25 mouse cellular contexts compared by ENCODE assay signal in the genomic region with DNA sequence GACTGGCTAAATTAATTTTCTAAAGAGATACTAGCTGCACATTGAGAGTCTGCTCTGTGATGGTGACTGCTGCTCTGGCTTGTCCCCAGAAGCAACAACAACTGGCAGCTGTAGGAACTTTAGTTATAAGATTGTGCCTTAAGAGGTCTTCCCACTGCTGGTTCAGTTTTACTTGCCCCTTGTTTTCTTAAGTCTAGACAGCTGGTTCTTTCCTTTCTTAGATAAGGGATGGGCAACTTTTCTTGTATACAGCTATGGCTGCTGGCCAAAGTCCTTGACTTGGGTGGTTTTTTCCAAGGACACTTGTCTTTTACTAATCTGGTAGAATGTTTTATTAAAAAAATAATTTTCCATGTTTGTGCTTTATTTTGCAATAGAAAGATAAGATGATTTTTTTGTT.
DNase-seq lines count a peak whose midpoint lies in the region; ATAC-seq and TF ChIP-seq lines count a peak whose summit lies in the region.
"Had no signal": no experiment of that assay in that cellular context is flagged by ENCODE, and none has a peak within 500 bp of the region (broad histone marks: within the 10 kb centered on the region; RNA-seq: fewer than 3 reads in every experiment).

No protein-coding gene starts in this region.

- ATAC-seq in lung, embryonic 14.5 days (ENCODE audit: insufficient read depth), result no peak
- no peak for ATAC-seq in lung, postnatal 0 days
- peak; percentile 26; the same call in 1 of the 2 replicates for ATAC-seq in megakaryocyte progenitor cell, adult 5-6 weeks (replicated peaks; ENCODE audit: poor library complexity)
- ATAC-seq: forebrain, embryonic 14.5 days; midbrain, embryonic 15.5 days had no signal

- H3K36me3 ChIP-seq in lung, embryonic 14.5 days (ENCODE audit: insufficient read depth), result no peaks in the 10 kb centered on the region
- no peaks in the 10 kb centered on the region for H3K36me3 ChIP-seq in lung, postnatal 0 days (ENCODE audit: insufficient read depth, low read length)
- H3K36me3 ChIP-seq: embryonic facial prominence, embryonic 13.5 days; hindbrain, embryonic 12.5 days; limb, embryonic 15.5 days; liver, embryonic 15.5 days; midbrain, embryonic 15.5 days had no signal

- peak; percentile 48 for DNase-seq in lung, embryonic 14.5 days
- DNase-seq in lung, postnatal 0 days (ENCODE audit: low spot score), result no peak
- peak; percentile 79 for DNase-seq in adrenal gland, postnatal 14 days
- no peak for DNase-seq in left cerebral cortex, adult 9 months (ENCODE audit: low spot score in 2 of 2)
- DNase-seq in right cerebral cortex, postnatal 14 days, result no peak
- DNase-seq in yolk sac, embryonic 10.5 days (ENCODE audit: low spot score), result no peak
- DNase-seq: cerebellum, adult 11 months; cerebellum, postnatal 10 days; gastrocnemius, postnatal 25 days; kidney, adult 18-20 months; kidney, postnatal 10 days; layer of hippocampus, postnatal 36 days; lung, postnatal 14 days; retina, postnatal 1 day; thymus, postnatal 4 days had no signal

- H3K27ac ChIP-seq in lung, embryonic 14.5 days (ENCODE audit: low read depth), result no peak overlapping the region
- H3K27ac ChIP-seq in lung, postnatal 0 days (ENCODE audit: low read length), result no peak overlapping the region
- H3K27ac ChIP-seq: embryonic facial prominence, embryonic 13.5 days; hindbrain, embryonic 12.5 days; layer of hippocampus, adult 2 months; limb, embryonic 15.5 days; liver, embryonic 15.5 days; midbrain, embryonic 15.5 days had no signal

- no peak overlapping the region for H3K4me3 ChIP-seq in lung, embryonic 14.5 days (ENCODE audit: low read depth, low read length)
- H3K4me3 ChIP-seq in lung, postnatal 0 days (ENCODE audit: low read depth, low read length), result no peak overlapping the region
- H3K4me3 ChIP-seq: embryonic facial prominence, embryonic 13.5 days; hindbrain, embryonic 12.5 days; layer of hippocampus, adult 2 months; limb, embryonic 15.5 days; liver, embryonic 15.5 days; megakaryocyte, embryonic 14.5 days; midbrain, embryonic 15.5 days; myocyte had no signal

- H3K27me3 ChIP-seq in lung, embryonic 14.5 days (ENCODE audit: insufficient read depth, low read length), result no peaks in the 10 kb centered on the region
- no peaks in the 10 kb centered on the region for H3K27me3 ChIP-seq in lung, postnatal 0 days (replicated peaks; ENCODE audit: insufficient read depth, low read length)
- H3K27me3 ChIP-seq: embryonic facial prominence, embryonic 13.5 days; hindbrain, embryonic 12.5 days; limb, embryonic 15.5 days; liver, embryonic 15.5 days; megakaryocyte, embryonic 14.5 days; midbrain, embryonic 15.5 days had no signal

- TF ChIP-seq EP300 in lung, postnatal 0 days (IDR thresholded peaks at IDR 0.05), result no peak

- TF ChIP-seq CTCF in lung, embryonic 14.5 days (IDR thresholded peaks at IDR 0.05; ENCODE audit: low read depth), result no peak
- no peak for TF ChIP-seq CTCF in lung, postnatal 0 days (IDR thresholded peaks at IDR 0.05)

- no peak overlapping the region for H3K9ac ChIP-seq in lung, embryonic 14.5 days
- H3K9ac ChIP-seq in lung, postnatal 0 days (replicated peaks; ENCODE audit: low read depth), result no peak overlapping the region
- H3K9ac ChIP-seq: embryonic facial prominence, embryonic 13.5 days; hindbrain, embryonic 12.5 days; limb, embryonic 15.5 days; liver, embryonic 15.5 days; midbrain, embryonic 15.5 days had no signal

- no peaks in the 10 kb centered on the region for H3K4me1 ChIP-seq in lung, embryonic 14.5 days (ENCODE audit: insufficient read depth)
- H3K4me1 ChIP-seq in lung, postnatal 0 days (ENCODE audit: insufficient read depth, low read depth, low read length), result no peaks in the 10 kb centered on the region
- H3K4me1 ChIP-seq: embryonic facial prominence, embryonic 13.5 days; hindbrain, embryonic 12.5 days; limb, embryonic 15.5 days; liver, embryonic 15.5 days; midbrain, embryonic 15.5 days had no signal

- H3K4me2 ChIP-seq in lung, embryonic 14.5 days, result no peak overlapping the region
- no peak overlapping the region for H3K4me2 ChIP-seq in lung, postnatal 0 days (replicated peaks; ENCODE audit: low read depth, low read length)
- H3K4me2 ChIP-seq: embryonic facial prominence, embryonic 13.5 days; hindbrain, embryonic 12.5 days; limb, embryonic 15.5 days; liver, embryonic 15.5 days; midbrain, embryonic 15.5 days had no signal

- H3K9me3 ChIP-seq in lung, embryonic 14.5 days (ENCODE audit: low read depth, low read length), result no peaks in the 10 kb centered on the region
- no peaks in the 10 kb centered on the region for H3K9me3 ChIP-seq in lung, postnatal 0 days (ENCODE audit: low read length)
- H3K9me3 ChIP-seq: hindbrain, embryonic 12.5 days; limb, embryonic 15.5 days; liver, embryonic 15.5 days; megakaryocyte, embryonic 14.5 days; midbrain, embryonic 15.5 days had no signal

Comparison
In these comparisons a context has a peak if more than half of its experiments do, and no peak if none do; other contexts are left out.
1. DNase-seq: peak in lung, embryonic 14.5 days (single experiment) and adrenal gland, postnatal 14 days (single experiment); none in lung, postnatal 0 days (single experiment), left cerebral cortex, adult 9 months (0 of 2), right cerebral cortex, postnatal 14 days (single experiment) and yolk sac, embryonic 10.5 days (single experiment).